Mouse (Mus musculus) thymus, adult 2 months (tissue): Measurements from ENCODE around the gene 4930430F08Rik.

ENCODE experiments used
- CTCF ChIP-seq: fragments of 200-500 bp; IDR thresholded peaks from 2 replicates; pipeline ENCODE4 v1.5.1; 2012; ENCODE audit warnings: mild to moderate bottlenecking, control low read depth, low read length, moderate library complexity, borderline replicate concordance; ENCODE audit not compliant: control insufficient read depth, poor library complexity, insufficient read depth; ENCODE audit errors: extremely low read depth
- POLR2A ChIP-seq: fragments of 200-500 bp; IDR thresholded peaks from 2 replicates; pipeline ENCODE4 v1.6.1; 2012; ENCODE audit warnings: mild to moderate bottlenecking, low read length, control low read depth, moderate library complexity; ENCODE audit not compliant: control insufficient read depth, poor library complexity, insufficient read depth; ENCODE audit errors: extremely low read depth

DNA sequence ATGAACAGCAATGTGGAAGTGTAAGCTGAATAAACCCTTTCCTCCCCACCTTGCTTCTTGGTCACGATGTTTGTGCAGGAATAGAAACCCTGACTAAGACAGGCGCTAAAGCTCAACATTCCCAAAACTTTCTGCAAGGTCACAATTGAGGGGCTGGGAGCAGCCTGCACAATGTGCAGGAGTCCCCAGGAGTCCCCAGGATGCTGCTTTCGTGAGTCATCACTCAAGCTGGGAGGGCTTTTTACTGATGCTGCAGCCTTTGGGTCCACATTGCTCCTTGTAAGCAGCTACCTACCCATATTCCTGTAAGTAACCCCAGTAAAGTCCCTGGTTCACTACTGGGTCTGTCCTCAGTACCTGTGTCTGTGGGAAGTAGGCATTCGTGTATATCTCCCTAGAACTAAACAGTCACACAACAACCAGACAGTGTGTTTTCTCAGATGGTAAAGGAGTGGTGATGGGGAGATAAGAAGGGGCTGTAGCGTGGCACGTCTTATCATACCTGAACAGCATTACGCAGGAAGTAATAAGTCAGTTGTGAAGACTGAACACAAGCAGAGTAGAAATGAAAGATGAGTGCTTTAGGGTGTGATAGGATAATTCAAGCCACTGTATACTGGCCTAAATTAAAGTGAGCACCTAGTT lies 15.6 kb downstream of the 4930430F08Rik start:
- TF ChIP-seq POLR2A (no peak), CTCF (no peak)
